8 mouse cellular contexts compared by ENCODE assay signal in genomic region chr12:112619686-112620353, GRCm38 (mm10). TPM values are rescaled to one million over a fixed set of nuclear protein-coding genes. Genes with fewer than 3 reads are reported as not detected.
DNase-seq lines count a peak whose midpoint lies in the region; TF ChIP-seq lines count a peak whose summit lies in the region.

Adssl1 (plus strand) TSS chr12:112620045.

- peak; percentile 99 for DNase-seq in MEL (ENCODE audit: low read depth, low spot score)
- peak; percentile 81 for DNase-seq in brain, adult 2 months (ENCODE audit: low read depth, low spot score)
- peak; percentile 68 for DNase-seq in forebrain, embryonic 10.5 days (ENCODE audit: extremely low spot score, low spot score)
- peak; percentile 53 for DNase-seq in heart, postnatal 25 days (ENCODE audit: low spot score)
- DNase-seq in layer of hippocampus, adult 2 months (ENCODE audit: low spot score in 2 of 2), result no peak
- DNase-seq in lung, postnatal 36 days, result peak; percentile 68
- DNase-seq in ovary, postnatal 36 days (ENCODE audit: low spot score), result peak; percentile 53
- DNase-seq in c-Kit-positive CD71-positive TER-119-positive erythroid progenitor cells, embryonic 14.5 days (ENCODE audit: low spot score), result no peak

- TF ChIP-seq CTCF in MEL (IDR thresholded peaks at IDR 0.05 in 2 of 3, conservative IDR thresholded peaks at IDR 0.05 in 1 of 3; ENCODE audit: control insufficient read depth in 1 of 3, insufficient read depth in 1 of 3, low read depth in 2 of 3, low read length in 3 of 3, poor library complexity in 1 of 3, severe bottlenecking in 1 of 3), result no peak
- no peak for TF ChIP-seq CTCF in layer of hippocampus, adult 2 months (conservative IDR thresholded peaks at IDR 0.05)

- H3K9ac ChIP-seq in MEL (ENCODE audit: control insufficient read depth, low read depth, low read length, poor library complexity, severe bottlenecking), result peak within 1 kb of the TSS; percentile 73

- H3K79me2 ChIP-seq in MEL (ENCODE audit: control insufficient read depth, insufficient read depth, low read length, poor library complexity), result peaks cover 6% of the 10 kb centered on the region; the same call in 1 of the 2 replicates

- intact Hi-C loops in heart, postnatal 25 days (cut with DNase I), result loop anchor here (5.0 kb wide), 1 partner anchor 123 kb away; no protein-coding TSS in a partner anchor

- TF ChIP-seq RAD21 in MEL (IDR thresholded peaks at IDR 0.05; ENCODE audit: low read depth, low read length), result no peak

- H3K4me1 ChIP-seq in MEL (ENCODE audit: control insufficient read depth in 1 of 2, insufficient read depth in 2 of 2, low read length in 2 of 2), result peaks cover 22 to 43% of the 10 kb centered on the region in 2 experiments
- H3K4me1 ChIP-seq in forebrain, embryonic 10.5 days, result peaks cover 59% of the 10 kb centered on the region

- peaks cover 0 to 29% of the 10 kb centered on the region in 2 experiments; a peak in 2 of 4 replicates for H3K36me3 ChIP-seq in MEL (ENCODE audit: control insufficient read depth in 1 of 2, insufficient read depth in 2 of 2, low read length in 2 of 2)
- H3K36me3 ChIP-seq in forebrain, embryonic 10.5 days (replicated peaks), result no peaks in the 10 kb centered on the region

- TF ChIP-seq EP300 in MEL (IDR thresholded peaks at IDR 0.05; ENCODE audit: low read depth in 1 of 2, low read length in 2 of 2), result no peak

- peak within 1 kb of the TSS; percentile 61 for H3K27ac ChIP-seq in MEL (ENCODE audit: control insufficient read depth, low read depth, low read length)
- peak within 1 kb of the TSS; percentile 69 for H3K27ac ChIP-seq in forebrain, embryonic 10.5 days
- H3K27ac ChIP-seq in layer of hippocampus, adult 2 months, result peak within 1 kb of the TSS; percentile 88

- peak within 1 kb of the TSS; percentile 56 to 64 for H3K4me3 ChIP-seq in MEL (ENCODE audit: control insufficient read depth in 1 of 2, insufficient read depth in 1 of 2, low read depth in 2 of 2, low read length in 2 of 2)
- peak within 1 kb of the TSS; percentile 55 for H3K4me3 ChIP-seq in forebrain, embryonic 10.5 days
- peak within 1 kb of the TSS; percentile 64 for H3K4me3 ChIP-seq in layer of hippocampus, adult 2 months

- H3K9me3 ChIP-seq in MEL (replicated peaks; ENCODE audit: insufficient read depth, low read length), result no peaks in the 10 kb centered on the region
- no peaks in the 10 kb centered on the region for H3K9me3 ChIP-seq in forebrain, embryonic 10.5 days

- TF ChIP-seq POLR2A in MEL (IDR thresholded peaks at IDR 0.05; ENCODE audit: control insufficient read depth in 1 of 2, insufficient read depth in 1 of 2, low read depth in 1 of 2, low read length in 2 of 2, poor library complexity in 1 of 2), result no peak

- no peaks in the 10 kb centered on the region for H3K27me3 ChIP-seq in MEL (ENCODE audit: control insufficient read depth in 1 of 2, insufficient read depth in 2 of 2, low read length in 2 of 2)
- peaks cover 51% of the 10 kb centered on the region for H3K27me3 ChIP-seq in forebrain, embryonic 10.5 days (ENCODE audit: poor library complexity, severe bottlenecking)

- under 1% methylated on average over 56 of the region's 56 CpGs for WGBS in forebrain, embryonic 10.5 days

TF ChIP-seq in MEL, 35 proteins besides CTCF, POLR2A, EP300 and RAD21:
- TF ChIP-seq TCF12 (IDR thresholded peaks at IDR 0.05; ENCODE audit: low read depth, low read length) (no peak), NRF1 (IDR thresholded peaks at IDR 0.05; ENCODE audit: insufficient read depth, low read depth, low read length, poor library complexity, severe bottlenecking) (no peak), MXI1 (IDR thresholded peaks at IDR 0.05; ENCODE audit: low read depth, low read length) (no peak), MYB (IDR thresholded peaks at IDR 0.05; ENCODE audit: low read depth, low read length) (no peak)
TF ChIP-seq in MEL: peak in this region for 0.

RNA-seq across cellular contexts. Expression of gene Adssl1, which starts in this region (rescaled TPM):
- 36.0 and 58.2 TPM in 2 replicates for total RNA-seq in MEL (2012; rRNA removed)
- polyA plus RNA-seq in MEL (2012; ENCODE audit: insufficient read depth in 1 of 2, insufficient read length in 2 of 2, low read depth in 1 of 2, low replicate concordance in 2 of 2, missing spikeins in 1 of 2), result 10 to 100 TPM in 1 of 2 experiments, not detected in 1; 63.9 TPM
- polyA plus RNA-seq in forebrain, embryonic 10.5 days (2016; fragmentation: Nextera tagmentation; extraction: Ambion mirVana), result 4.9 and 6.6 TPM in 2 replicates
- total RNA-seq in heart, postnatal 25 days (2021), result 100 to 1,000 TPM; 147 TPM
- total RNA-seq in layer of hippocampus, adult 2 months (2021), result 10 to 100 TPM; 10.1 to 10.6 TPM

Comparison
In these comparisons a context has a peak if more than half of its experiments do, and no peak if none do; other contexts are left out.
1. DNase-seq: peak in MEL (single experiment), brain, adult 2 months (single experiment), forebrain, embryonic 10.5 days (single experiment), heart, postnatal 25 days (single experiment), lung, postnatal 36 days (single experiment) and ovary, postnatal 36 days (single experiment); none in layer of hippocampus, adult 2 months (0 of 2) and c-Kit-positive CD71-positive TER-119-positive erythroid progenitor cells, embryonic 14.5 days (single experiment).
2. Peak in every context shown above with its lines, with median percentiles within 50 percentile points of each other: H3K27ac ChIP-seq and H3K4me3 ChIP-seq.